Mouse (Mus musculus) midbrain, embryonic 11.5 days (tissue): ENCODE data around the gene Nectin2. TPM values are rescaled to one million over a fixed set of nuclear protein-coding genes. Genes with fewer than 3 reads are reported as not detected.
A peak's percentile ranks its signal among the peaks of the same experiment; 100 is the strongest.

Source experiments
- ATAC-seq: fragments of 200-750 bp; cut with Nextera tagmentation; 2 replicates; pipeline ENCODE4 v1.8.0; 2017; ENCODE audit warnings: moderate TSS enrichment, moderate library complexity; ENCODE audit not compliant: low FRiP score
- DNase-seq: peaks from one replicate; pipeline ENCODE4 v3.0.0; 2015; ENCODE audit warnings: low spot score; ENCODE audit errors: missing footprints
- H3K27ac ChIP-seq: fragments of 300-500 bp; sonication (generic); 2 replicates; pipeline ENCODE4 v1.5.1; 2014; ENCODE audit warnings: low read depth, low read length
- H3K27me3 ChIP-seq: fragments of 300-500 bp; sonication (generic); 2 replicates; pipeline ENCODE4 v1.6.1; 2014; ENCODE audit warnings: mild to moderate bottlenecking, low read length, moderate library complexity, mixed read lengths; ENCODE audit not compliant: control insufficient read depth, insufficient read depth
- H3K36me3 ChIP-seq: fragments of 300-500 bp; sonication (generic); 2 replicates; pipeline ENCODE4 v1.6.1; 2014; ENCODE audit warnings: mild to moderate bottlenecking, low read length, moderate library complexity, mixed read lengths; ENCODE audit not compliant: control insufficient read depth, insufficient read depth
- H3K4me1 ChIP-seq: fragments of 300-500 bp; sonication (generic); 2 replicates; pipeline ENCODE4 v1.6.1; 2014; ENCODE audit warnings: low read length; ENCODE audit not compliant: control insufficient read depth, insufficient read depth
- H3K4me2 ChIP-seq: fragments of 300-500 bp; sonication (generic); 2 replicates; pipeline ENCODE4 v1.6.1; 2014; ENCODE audit warnings: mild to moderate bottlenecking, moderate library complexity
- H3K4me3 ChIP-seq: fragments of 300-500 bp; sonication (generic); 2 replicates; pipeline ENCODE4 v1.5.1; 2014; ENCODE audit warnings: low read depth, low read length
- H3K9ac ChIP-seq: fragments of 300-500 bp; sonication (generic); 2 replicates; pipeline ENCODE4 v1.6.1; 2014; ENCODE audit warnings: low read length
- H3K9me3 ChIP-seq: fragments of 300-500 bp; sonication (generic); 2 replicates; pipeline ENCODE4 v1.6.1; 2016; ENCODE audit warnings: low read length; ENCODE audit not compliant: control insufficient read depth
- WGBS: fragments of 180-500 bp; shearing (Covaris S2); extraction: QIAGEN DNeasy Blood & Tissue Kit; methylation state at CpG from one replicate; pipeline ENCODE4 v1.1.7; 2014; 5-methylcytosine and 5-hydroxymethylcytosine counted together
- polyA plus RNA-seq: library from polyadenylated mRNA; unstranded; fragments of >200 nt; fragmentation: Nextera tagmentation; extraction: Ambion mirVana; gene quantifications from 2 replicates; pipeline ENCODE4 v1.2.1, GENCODE M21; 2014

The Nectin2 gene
- polyA plus RNA-seq, 1 experiment from 2014 or later = 52.8 TPM

- Histone ChIP-seq H3K9ac (no peak overlapping the region), H3K4me3 (no peak overlapping the region), H3K9me3 (no peaks in the 10 kb centered on the region; the same call in 1 of the 2 replicates), H3K4me2 (no peak overlapping the region), H3K27ac (no peak overlapping the region), H3K4me1 (peaks cover 2% of the 10 kb centered on the region), H3K36me3 (no peaks in the 10 kb centered on the region), H3K27me3 (no peaks in the 10 kb centered on the region)
- DNase-seq (no peak), ATAC-seq (0 out of 2 replicates have a peak, but pooled peaks have one; percentile 36)
- 36% methylated on average over 11 of the region's 11 CpGs for WGBS
Observed at GRCm38 (mm10) chr7:19784764-19785535, 34.7 kb upstream of the Nectin2 start.

- WGBS = 73% methylated on average over 8 of the region's 8 CpGs
- Histone ChIP-seq H3K36me3 (no peaks in the 10 kb centered on the region), H3K27me3 (no peaks in the 10 kb centered on the region), H3K9ac (no peak overlapping the region), H3K4me3 (no peak overlapping the region), H3K4me2 (no peak overlapping the region), H3K9me3 (no peaks in the 10 kb centered on the region; the same call in 1 of the 2 replicates), H3K4me1 (no peaks in the 10 kb centered on the region), H3K27ac (no peak overlapping the region)
- DNase-seq = no peak
- ATAC-seq = no peak
Observed at GRCm38 (mm10) chr7:19783630-19784029, 33.3 kb upstream of the Nectin2 start.

- ATAC-seq (no peak), DNase-seq (no peak)
- no peaks in the 10 kb centered on the region for H3K36me3 ChIP-seq
- no peaks in the 10 kb centered on the region; the same call in 1 of the 2 replicates for H3K9me3 ChIP-seq
- no peaks in the 10 kb centered on the region for H3K27me3 ChIP-seq
- H3K4me2 ChIP-seq = no peak overlapping the region
- H3K4me3 ChIP-seq = no peak overlapping the region
- 89% methylated on average over 4 of the region's 4 CpGs for WGBS
- H3K9ac ChIP-seq = no peak overlapping the region
- no peaks in the 10 kb centered on the region for H3K4me1 ChIP-seq
- H3K27ac ChIP-seq = no peak overlapping the region
Observed at GRCm38 (mm10) chr7:19782645-19783044, 32.4 kb upstream of the Nectin2 start.

GRCm38 (mm10) chr7:19781741-19782140, 31.5 kb upstream of the Nectin2 start:
- Histone ChIP-seq H3K9me3 (no peaks in the 10 kb centered on the region; the same call in 1 of the 2 replicates), H3K4me3 (no peak overlapping the region), H3K4me1 (no peaks in the 10 kb centered on the region), H3K27me3 (no peaks in the 10 kb centered on the region), H3K36me3 (no peaks in the 10 kb centered on the region), H3K4me2 (no peak overlapping the region), H3K27ac (no peak overlapping the region), H3K9ac (no peak overlapping the region)
- DNase-seq (no peak), ATAC-seq (no peak)
- whole genome bisulfite sequencing = 98% methylated on average over 7 of the region's 7 CpGs

- H3K9me3 ChIP-seq = no peaks in the 10 kb centered on the region; the same call in 1 of the 2 replicates
- no peaks in the 10 kb centered on the region for H3K27me3 ChIP-seq
- no peaks in the 10 kb centered on the region for H3K4me1 ChIP-seq
- H3K4me2 ChIP-seq = no peak overlapping the region
- DNase-seq (no peak), ATAC-seq (no peak)
- WGBS = 79% methylated on average over 4 of the region's 4 CpGs
- no peak overlapping the region for H3K9ac ChIP-seq
- no peak overlapping the region for H3K27ac ChIP-seq
- no peak overlapping the region for H3K4me3 ChIP-seq
- no peaks in the 10 kb centered on the region for H3K36me3 ChIP-seq
Observed at GRCm38 (mm10) chr7:19779903-19780302, 29.6 kb upstream of the Nectin2 start.

GRCm38 (mm10) chr7:19778645-19779044, 28.4 kb upstream of the Nectin2 start:
- no peak for ATAC-seq
- 87% methylated on average over 8 of the region's 8 CpGs for WGBS

GRCm38 (mm10) chr7:19777049-19777723, 26.9 kb upstream of the Nectin2 start:
- no peak overlapping the region for H3K9ac ChIP-seq
- H3K9me3 ChIP-seq = no peaks in the 10 kb centered on the region; the same call in 1 of the 2 replicates
- H3K4me2 ChIP-seq = no peak overlapping the region
- H3K27ac ChIP-seq = no peak overlapping the region
- no peaks in the 10 kb centered on the region for H3K36me3 ChIP-seq
- no peak overlapping the region for H3K4me3 ChIP-seq
- H3K4me1 ChIP-seq = no peaks in the 10 kb centered on the region
- ATAC-seq (no peak), DNase-seq (no peak)
- no peaks in the 10 kb centered on the region for H3K27me3 ChIP-seq
- 93% methylated on average over 11 of the region's 11 CpGs for WGBS

More at GRCm38 (mm10) chr7:19778645-19779044, 28.4 kb upstream of the Nectin2 start:
- no peak overlapping the region for H3K4me2 ChIP-seq
- no peaks in the 10 kb centered on the region; the same call in 1 of the 2 replicates for H3K9me3 ChIP-seq
- no peak overlapping the region for H3K4me3 ChIP-seq
- no peak overlapping the region for H3K27ac ChIP-seq
- no peaks in the 10 kb centered on the region for H3K4me1 ChIP-seq
- H3K36me3 ChIP-seq = no peaks in the 10 kb centered on the region
- no peaks in the 10 kb centered on the region for H3K27me3 ChIP-seq
- no peak for DNase-seq
- no peak overlapping the region for H3K9ac ChIP-seq

- Histone ChIP-seq H3K27ac (no peak overlapping the region), H3K4me1 (peaks cover 13% of the 10 kb centered on the region), H3K9ac (no peak overlapping the region), H3K4me3 (no peak overlapping the region), H3K36me3 (no peaks in the 10 kb centered on the region), H3K9me3 (no peaks in the 10 kb centered on the region), H3K27me3 (peaks cover 24% of the 10 kb centered on the region), H3K4me2 (no peak overlapping the region)
- ATAC-seq = no peak
- 59% methylated on average over 4 of the region's 4 CpGs for WGBS
- no peak for DNase-seq
Observed at GRCm38 (mm10) chr7:19771682-19772081, 21.4 kb upstream of the Nectin2 start.

GRCm38 (mm10) chr7:19770984-19771391, 20.7 kb upstream of the Nectin2 start, which contains the start of gene Bcam:
TSS of gene Bcam (minus strand) at chr7:19771016.
- no peaks in the 10 kb centered on the region for H3K9me3 ChIP-seq
- H3K36me3 ChIP-seq = no peaks in the 10 kb centered on the region
- WGBS = 2% methylated on average over 7 of the region's 9 CpGs
- peak within 1 kb of the TSS; percentile 77 for H3K4me2 ChIP-seq
- peak within 1 kb of the TSS; percentile 59 for H3K9ac ChIP-seq
- peak within 1 kb of the TSS; percentile 34 for H3K4me3 ChIP-seq
- no peak for DNase-seq
- no peak within 1 kb of the TSS for H3K27ac ChIP-seq
- H3K4me1 ChIP-seq = peaks cover 13% of the 10 kb centered on the region
- ATAC-seq = peak; percentile 51
- peaks cover 24% of the 10 kb centered on the region for H3K27me3 ChIP-seq
